Mouse (Mus musculus): ENCODE results near the gene Fbf1. TPM values are rescaled to one million over a fixed set of nuclear protein-coding genes. Genes with fewer than 3 reads are reported as not detected.

Gene Fbf1
- total RNA-seq, 1 experiment, result 32.1 TPM

GRCm38 (mm10) chr11:116208660-116209059, 40.7 kb upstream of the Fbf1 start:
- no peak overlapping the region for H3K4me3 ChIP-seq (ENCODE audit: insufficient read depth in 1 of 2, low read depth in 1 of 2, low read length in 2 of 2, poor library complexity in 1 of 2, severe bottlenecking in 1 of 2)
- no peaks in the 10 kb centered on the region; the same call in 1 of the 2 replicates for H3K36me3 ChIP-seq (ENCODE audit: control insufficient read depth, insufficient read depth, low read length, poor library complexity, severe bottlenecking)
- in situ Hi-C loops (cut with MboI; ENCODE audit: low sequenced_read_pairs in 2 of 2, unreplicated experiment in 2 of 2), result no loop called here
- no peaks in the 10 kb centered on the region for H3K9me3 ChIP-seq (ENCODE audit: control insufficient read depth, insufficient read depth, low read depth, low read length)
- H3K4me1 ChIP-seq (ENCODE audit: control insufficient read depth in 2 of 2, insufficient read depth in 2 of 2, low read length in 2 of 2, poor library complexity in 1 of 2), result peaks cover 0 to 10% of the 10 kb centered on the region in 2 experiments; a peak in 1 of 4 replicates
- TF ChIP-seq ZNF384 (IDR thresholded peaks at IDR 0.05; ENCODE audit: low read depth, low read length) (peak; percentile 70; the same call in 1 of the 2 replicates), ZC3H11A (IDR thresholded peaks at IDR 0.05; ENCODE audit: borderline replicate concordance, low read depth, low read length) (no peak), CHD2 (IDR thresholded peaks at IDR 0.05; ENCODE audit: low read depth, low read length) (no peak), HCFC1 (IDR thresholded peaks at IDR 0.05; ENCODE audit: borderline replicate concordance, insufficient read depth, low read length) (no peak), MAFK (IDR thresholded peaks at IDR 0.05; ENCODE audit: insufficient read depth, low read depth, low read length) (no peak)
- no peak for DNase-seq (ENCODE audit: low read depth, low spot score)
- no peak overlapping the region for H3K9ac ChIP-seq (ENCODE audit: insufficient read depth, low read depth, low read length, poor library complexity, severe bottlenecking)
- H3K27ac ChIP-seq (ENCODE audit: insufficient read depth, low read depth, low read length, poor library complexity, severe bottlenecking), result no peak overlapping the region

DNA sequence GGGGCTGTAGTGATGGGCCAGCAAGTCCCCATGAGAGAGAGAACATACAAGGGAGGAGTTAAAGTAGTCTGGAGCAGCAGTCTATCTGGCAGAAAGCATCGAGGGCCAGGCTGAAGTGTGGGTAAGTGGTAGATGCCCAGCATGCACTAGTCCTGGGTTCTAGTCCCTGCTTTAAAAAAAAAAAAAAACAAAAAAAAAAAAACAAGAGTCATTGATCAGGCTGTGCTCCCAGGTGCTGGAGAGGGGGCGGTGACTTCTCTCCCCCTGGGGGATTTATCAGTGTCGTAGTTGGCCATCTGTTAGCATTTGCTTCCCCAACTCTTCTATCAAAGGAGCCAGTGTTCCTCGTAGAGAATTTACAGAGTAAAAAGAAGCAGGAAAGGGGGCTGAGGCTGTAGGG, 38.7 kb upstream of the Fbf1 start:
- TF ChIP-seq HCFC1 (IDR thresholded peaks at IDR 0.05; ENCODE audit: borderline replicate concordance, insufficient read depth, low read length), result no peak
- TF ChIP-seq CHD2 (IDR thresholded peaks at IDR 0.05; ENCODE audit: low read depth, low read length), result no peak
- no peak for TF ChIP-seq ZC3H11A (IDR thresholded peaks at IDR 0.05; ENCODE audit: borderline replicate concordance, low read depth, low read length)
- TF ChIP-seq ZNF384 (IDR thresholded peaks at IDR 0.05; ENCODE audit: low read depth, low read length), result no peak
- TF ChIP-seq MAFK (IDR thresholded peaks at IDR 0.05; ENCODE audit: insufficient read depth, low read depth, low read length), result no peak
- peaks cover 0 to 7% of the 10 kb centered on the region in 2 experiments; a peak in 1 of 4 replicates for H3K4me1 ChIP-seq (ENCODE audit: control insufficient read depth in 2 of 2, insufficient read depth in 2 of 2, low read length in 2 of 2, poor library complexity in 1 of 2)
- H3K36me3 ChIP-seq (ENCODE audit: control insufficient read depth, insufficient read depth, low read length, poor library complexity, severe bottlenecking), result no peaks in the 10 kb centered on the region; the same call in 1 of the 2 replicates
- H3K9ac ChIP-seq (ENCODE audit: insufficient read depth, low read depth, low read length, poor library complexity, severe bottlenecking), result no peak overlapping the region
- no peaks in the 10 kb centered on the region for H3K9me3 ChIP-seq (ENCODE audit: control insufficient read depth, insufficient read depth, low read depth, low read length)
- H3K27ac ChIP-seq (ENCODE audit: insufficient read depth, low read depth, low read length, poor library complexity, severe bottlenecking), result no peak overlapping the region
- no peak for DNase-seq (ENCODE audit: low read depth, low spot score)
- H3K4me3 ChIP-seq (ENCODE audit: insufficient read depth in 1 of 2, low read depth in 1 of 2, low read length in 2 of 2, poor library complexity in 1 of 2, severe bottlenecking in 1 of 2), result no peak overlapping the region
- in situ Hi-C loops (cut with MboI; ENCODE audit: low sequenced_read_pairs in 2 of 2, unreplicated experiment in 2 of 2), result no loop called here

- Histone ChIP-seq H3K4me1 (ENCODE audit: control insufficient read depth in 2 of 2, insufficient read depth in 2 of 2, low read length in 2 of 2, poor library complexity in 1 of 2) (peaks cover 0 to 3% of the 10 kb centered on the region in 2 experiments; a peak in 1 of 4 replicates), H3K36me3 (ENCODE audit: control insufficient read depth, insufficient read depth, low read length, poor library complexity, severe bottlenecking) (no peaks in the 10 kb centered on the region; the same call in 1 of the 2 replicates), H3K9ac (ENCODE audit: insufficient read depth, low read depth, low read length, poor library complexity, severe bottlenecking) (no peak overlapping the region), H3K4me3 (ENCODE audit: insufficient read depth in 1 of 2, low read depth in 1 of 2, low read length in 2 of 2, poor library complexity in 1 of 2, severe bottlenecking in 1 of 2) (no peak overlapping the region), H3K9me3 (ENCODE audit: control insufficient read depth, insufficient read depth, low read depth, low read length) (no peaks in the 10 kb centered on the region), H3K27ac (ENCODE audit: insufficient read depth, low read depth, low read length, poor library complexity, severe bottlenecking) (no peak overlapping the region)
- in situ Hi-C loops (cut with MboI; ENCODE audit: low sequenced_read_pairs in 2 of 2, unreplicated experiment in 2 of 2), result no loop called here
- DNase-seq (ENCODE audit: low read depth, low spot score), result no peak
- no peak for TF ChIP-seq MAFK (IDR thresholded peaks at IDR 0.05; ENCODE audit: insufficient read depth, low read depth, low read length)
- no peak for TF ChIP-seq ZNF384 (IDR thresholded peaks at IDR 0.05; ENCODE audit: low read depth, low read length)
- no peak for TF ChIP-seq CHD2 (IDR thresholded peaks at IDR 0.05; ENCODE audit: low read depth, low read length)
- TF ChIP-seq HCFC1 (IDR thresholded peaks at IDR 0.05; ENCODE audit: borderline replicate concordance, insufficient read depth, low read length), result no peak
- TF ChIP-seq ZC3H11A (IDR thresholded peaks at IDR 0.05; ENCODE audit: borderline replicate concordance, low read depth, low read length), result no peak
These were observed 35.2 kb upstream of the Fbf1 start for GRCm38 (mm10) chr11:116203150-116203549.

GRCm38 (mm10) chr11:116201151-116201550, 33.2 kb upstream of the Fbf1 start:
- Histone ChIP-seq H3K27ac (ENCODE audit: insufficient read depth, low read depth, low read length, poor library complexity, severe bottlenecking) (no peak overlapping the region), H3K4me3 (ENCODE audit: insufficient read depth in 1 of 2, low read depth in 1 of 2, low read length in 2 of 2, poor library complexity in 1 of 2, severe bottlenecking in 1 of 2) (no peak overlapping the region), H3K4me1 (ENCODE audit: control insufficient read depth in 2 of 2, insufficient read depth in 2 of 2, low read length in 2 of 2, poor library complexity in 1 of 2) (peaks cover 0 to 3% of the 10 kb centered on the region in 2 experiments; a peak in 1 of 4 replicates), H3K9ac (ENCODE audit: insufficient read depth, low read depth, low read length, poor library complexity, severe bottlenecking) (no peak overlapping the region), H3K9me3 (ENCODE audit: control insufficient read depth, insufficient read depth, low read depth, low read length) (no peaks in the 10 kb centered on the region), H3K36me3 (ENCODE audit: control insufficient read depth, insufficient read depth, low read length, poor library complexity, severe bottlenecking) (no peaks in the 10 kb centered on the region; the same call in 1 of the 2 replicates)
- no peak for TF ChIP-seq MAFK (IDR thresholded peaks at IDR 0.05; ENCODE audit: insufficient read depth, low read depth, low read length)
- DNase-seq (ENCODE audit: low read depth, low spot score), result no peak
- in situ Hi-C loops (cut with MboI; ENCODE audit: low sequenced_read_pairs in 2 of 2, unreplicated experiment in 2 of 2), result no loop called here

Measured in ES-E14 (cell line).